8 mouse cellular contexts compared by ENCODE assay signal in genomic region chr10:127162771-127163261, GRCm38 (mm10). TPM values are rescaled to one million over a fixed set of nuclear protein-coding genes. Genes with fewer than 3 reads are reported as not detected.
DNase-seq lines count a peak whose midpoint lies in the region; ATAC-seq and TF ChIP-seq lines count a peak whose summit lies in the region.
"Not testable (repeated sequence)": the region's sequence is repeated elsewhere in the genome, so short reads cannot be mapped to it uniquely, and the experiment has no call there.

No protein-coding gene starts in this region.

- H3K27me3 ChIP-seq in splenic B cell, adult 2 months (ENCODE audit: control insufficient read depth, insufficient read depth, low read length, poor library complexity, severe bottlenecking), result not testable (repeated sequence)

- DNase-seq in CD4-positive helper T cell, adult 2 months (ENCODE audit: low read depth, low spot score), result peak; percentile 97
- DNase-seq in T-cell, adult 2 months (ENCODE audit: low spot score), result peak; percentile 96
- DNase-seq in induced T-regulatory cell, adult 2 months (ENCODE audit: low read depth), result peak; percentile 92
- DNase-seq in lung, postnatal 25 days (ENCODE audit: low spot score), result peak; percentile 34
- peak; percentile 87 for DNase-seq in splenic B cell, adult 2 months (ENCODE audit: low read depth, low spot score)
- peak; percentile 70 for DNase-seq in thymus, postnatal 14 days

- TF ChIP-seq CTCF in cortical plate, adult 2 months (IDR thresholded peaks at IDR 0.05; ENCODE audit: extremely low read depth, insufficient read depth, low read length), result not testable (repeated sequence)

- peak overlapping the region; percentile 34; the same call in 1 of the 2 replicates for H3K27ac ChIP-seq in cortical plate, adult 2 months (ENCODE audit: insufficient read depth, low read length)

- 0 out of 2 replicates have a peak, but pooled peaks have one; percentile 58 for TF ChIP-seq POLR2A in cortical plate, adult 2 months (IDR thresholded peaks at IDR 0.05; ENCODE audit: extremely low read depth, insufficient read depth, low read length)

- H3K4me1 ChIP-seq in cortical plate, adult 2 months (ENCODE audit: control insufficient read depth, insufficient read depth, low read length), result not testable (repeated sequence)

- ATAC-seq in neutrophil, adult 5-6 weeks (ENCODE audit: extremely low read depth, insufficient number of reproducible peaks, low FRiP score, poor library complexity, severe bottlenecking), result peak; percentile 45

- not testable (repeated sequence) for H3K4me3 ChIP-seq in cortical plate, adult 2 months (ENCODE audit: insufficient read depth, low read length)

- H3K36me3 ChIP-seq in splenic B cell, adult 2 months (ENCODE audit: control insufficient read depth, insufficient read depth, low read length, poor library complexity, severe bottlenecking), result not testable (repeated sequence)

RNA-seq across cellular contexts. Expression of gene B4galnt1, which starts 2.2 kb away (rescaled TPM):
- polyA plus RNA-seq in cortical plate, adult 2 months (2012; rRNA removed), result 127 and 129 TPM in 2 replicates
- 246 and 273 TPM in 2 replicates for total RNA-seq in neutrophil, adult 5-6 weeks (2017)

RNA-seq across cellular contexts. Expression of gene Slc26a10, which starts 17.6 kb away (rescaled TPM):
- polyA plus RNA-seq in cortical plate, adult 2 months (2012; rRNA removed), result 8.7 TPM in 2 replicates
- total RNA-seq in neutrophil, adult 5-6 weeks (2017), result 2.5 and 3.0 TPM in 2 replicates

RNA-seq across cellular contexts. Expression of gene Arhgef25, which starts 27.1 kb away (rescaled TPM):
- 225 and 288 TPM in 2 replicates for polyA plus RNA-seq in cortical plate, adult 2 months (2012; rRNA removed)
- total RNA-seq in neutrophil, adult 5-6 weeks (2017), result not detected in 2 replicates

RNA-seq across cellular contexts. Expression of gene Dtx3, which starts 32.7 kb away (rescaled TPM):
- polyA plus RNA-seq in cortical plate, adult 2 months (2012; rRNA removed), result 371 and 407 TPM in 2 replicates
- total RNA-seq in neutrophil, adult 5-6 weeks (2017), result 9.0 and 11.5 TPM in 2 replicates

RNA-seq across cellular contexts. Expression of gene Os9, which starts 41.9 kb away (rescaled TPM):
- 106 TPM in 2 replicates for polyA plus RNA-seq in cortical plate, adult 2 months (2012; rRNA removed)
- total RNA-seq in neutrophil, adult 5-6 weeks (2017), result 157 and 176 TPM in 2 replicates

Comparison
In these comparisons a context has a peak if more than half of its experiments do, and no peak if none do; other contexts are left out.
1. DNase-seq: peak in every context shown above with its lines; median percentile 97 in CD4-positive helper T cell, adult 2 months; 96 in T-cell, adult 2 months; 92 in induced T-regulatory cell, adult 2 months; 87 in splenic B cell, adult 2 months; 70 in thymus, postnatal 14 days; 34 in lung, postnatal 25 days.